Mouse (Mus musculus): Measurements from ENCODE around the gene Rps15. TPM values are rescaled to one million over a fixed set of nuclear protein-coding genes. Genes with fewer than 3 reads are reported as not detected.

The Rps15 gene
- total and polyA plus RNA-seq, 2 experiments from 2014 or later, result 499 to 1,030 TPM

DNA sequence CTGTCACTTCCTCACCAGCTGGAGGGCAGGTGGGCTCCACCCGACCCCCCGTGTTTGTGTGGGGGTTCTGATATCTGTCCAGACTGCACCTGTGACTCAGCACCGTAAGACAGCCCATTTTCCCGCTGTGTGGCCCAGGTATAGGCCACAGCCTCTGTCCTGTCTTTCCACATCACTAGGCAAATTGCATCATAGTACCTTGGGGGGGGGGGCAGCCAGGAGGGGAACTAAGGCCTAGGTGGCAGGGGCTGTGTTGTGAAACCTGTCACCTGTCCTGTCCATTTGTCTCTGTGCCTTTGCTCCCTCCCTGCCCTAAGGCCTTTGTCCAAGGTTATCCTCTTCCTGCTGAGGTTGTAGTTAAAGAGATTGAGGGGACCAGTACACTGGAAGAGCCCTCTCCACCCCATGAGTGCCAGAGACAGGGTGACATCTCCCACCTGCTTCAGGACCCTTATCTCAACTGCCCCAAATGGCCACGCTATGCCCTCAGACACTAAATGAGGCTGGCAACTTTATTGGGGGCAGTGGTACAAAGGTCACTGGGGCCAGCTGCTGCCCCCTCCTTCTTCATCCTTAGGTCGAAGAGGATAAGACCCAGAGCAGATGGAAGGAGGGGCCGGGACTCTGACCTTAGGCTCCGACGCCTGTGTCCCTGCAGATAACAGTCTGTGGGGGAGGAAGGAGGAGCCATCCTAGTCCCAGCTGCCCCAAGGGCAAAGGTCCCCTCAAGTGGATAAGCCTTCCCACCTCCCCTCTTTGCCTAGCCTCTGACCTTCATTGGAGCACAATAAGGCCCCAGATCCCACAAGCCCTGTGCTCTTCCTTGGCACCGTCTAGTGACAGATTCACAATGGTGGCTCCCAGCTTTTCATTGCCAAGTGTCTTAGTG, 39.6 kb downstream of the Rps15 start:
- H3K4me2 ChIP-seq (ENCODE audit: low read depth, low read length), result no peak overlapping the region
- no peaks in the 10 kb centered on the region for H3K9me3 ChIP-seq (replicated peaks; ENCODE audit: control insufficient read depth, low read length)
- peaks cover 37% of the 10 kb centered on the region for H3K27me3 ChIP-seq (ENCODE audit: control insufficient read depth, insufficient read depth, low read length)
- H3K27ac ChIP-seq (ENCODE audit: low read depth), result no peak overlapping the region
- H3K9ac ChIP-seq (replicated peaks; ENCODE audit: low read depth, low read length), result no peak overlapping the region
- no peak for DNase-seq (ENCODE audit: low spot score)
- WGBS, result 66% methylated on average over 10 of the region's 10 CpGs
- TF ChIP-seq CTCF (IDR thresholded peaks at IDR 0.05; ENCODE audit: low read depth) (no peak), EP300 (IDR thresholded peaks at IDR 0.05; ENCODE audit: low read depth) (no peak)
- no peak for ATAC-seq (ENCODE audit: insufficient read depth, low read depth)
- H3K4me1 ChIP-seq (ENCODE audit: control insufficient read depth, insufficient read depth), result peaks cover 4% of the 10 kb centered on the region; the same call in 1 of the 2 replicates
- H3K36me3 ChIP-seq (replicated peaks; ENCODE audit: control insufficient read depth, insufficient read depth, low read length), result no peaks in the 10 kb centered on the region
- H3K4me3 ChIP-seq (ENCODE audit: low read depth, low read length), result no peak overlapping the region

DNA sequence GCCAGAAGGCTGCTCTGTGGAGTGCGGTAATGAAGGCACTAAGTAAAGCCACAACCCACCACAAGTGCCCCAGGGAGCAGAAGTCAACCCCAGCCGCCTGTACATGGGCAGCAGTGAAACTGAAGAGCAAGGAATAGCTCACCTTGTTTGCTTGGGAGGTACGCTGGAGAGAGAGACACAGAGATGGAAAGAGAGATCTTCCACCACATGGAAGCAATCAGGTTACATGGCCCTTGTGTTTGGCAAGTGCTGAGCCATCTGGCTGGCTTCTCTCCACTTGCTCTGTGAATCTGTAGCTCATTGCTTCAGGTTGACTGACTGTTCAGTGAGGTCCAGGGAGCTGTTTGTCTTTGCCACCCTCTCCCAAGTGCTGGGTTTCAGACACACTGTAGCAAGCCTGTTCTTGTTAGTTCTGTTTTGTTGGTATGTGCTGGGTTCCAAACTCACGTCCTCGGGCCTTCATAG, 40.3 kb downstream of the Rps15 start:
- H3K4me1 ChIP-seq (ENCODE audit: control insufficient read depth, insufficient read depth), result peaks cover 4% of the 10 kb centered on the region; the same call in 1 of the 2 replicates
- H3K27ac ChIP-seq (ENCODE audit: low read depth), result no peak overlapping the region
- H3K4me3 ChIP-seq (ENCODE audit: low read depth, low read length), result no peak overlapping the region
- no peak overlapping the region for H3K4me2 ChIP-seq (ENCODE audit: low read depth, low read length)
- H3K36me3 ChIP-seq (replicated peaks; ENCODE audit: control insufficient read depth, insufficient read depth, low read length), result no peaks in the 10 kb centered on the region
- no peak overlapping the region for H3K9ac ChIP-seq (replicated peaks; ENCODE audit: low read depth, low read length)
- TF ChIP-seq EP300 (IDR thresholded peaks at IDR 0.05; ENCODE audit: low read depth), result no peak
- no peak for TF ChIP-seq CTCF (IDR thresholded peaks at IDR 0.05; ENCODE audit: low read depth)
- H3K27me3 ChIP-seq (ENCODE audit: control insufficient read depth, insufficient read depth, low read length), result peaks cover 37% of the 10 kb centered on the region
- DNase-seq (ENCODE audit: low spot score), result no peak
- H3K9me3 ChIP-seq (replicated peaks; ENCODE audit: control insufficient read depth, low read length), result no peaks in the 10 kb centered on the region
- ATAC-seq (ENCODE audit: insufficient read depth, low read depth), result no peak
- WGBS, result 85% methylated on average over 5 of the region's 5 CpGs

DNA sequence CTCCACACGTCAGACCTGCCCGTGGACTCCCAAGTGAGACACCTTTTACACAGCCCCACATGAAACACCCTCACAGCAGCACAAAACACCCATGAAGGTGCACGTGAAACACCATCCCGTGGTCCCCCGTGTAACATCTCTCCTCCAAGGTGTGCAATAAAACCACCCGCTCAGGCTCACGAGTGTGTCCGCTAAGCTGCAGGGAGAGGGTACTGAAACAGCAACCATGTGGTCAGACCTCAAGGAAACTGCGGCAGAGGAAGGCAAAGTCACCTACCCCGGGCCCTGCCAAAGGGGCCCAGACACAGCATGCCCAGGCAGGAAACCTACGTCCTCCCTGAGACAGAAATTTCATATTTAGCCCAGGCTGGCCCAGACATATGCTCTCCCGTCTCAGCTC, 44.0 kb downstream of the Rps15 start:
- Histone ChIP-seq H3K4me1 (ENCODE audit: control insufficient read depth, insufficient read depth) (no peaks in the 10 kb centered on the region), H3K9me3 (replicated peaks; ENCODE audit: control insufficient read depth, low read length) (no peaks in the 10 kb centered on the region), H3K9ac (replicated peaks; ENCODE audit: low read depth, low read length) (no peak overlapping the region), H3K4me3 (ENCODE audit: low read depth, low read length) (no peak overlapping the region), H3K27me3 (ENCODE audit: control insufficient read depth, insufficient read depth, low read length) (peaks cover 41% of the 10 kb centered on the region), H3K4me2 (ENCODE audit: low read depth, low read length) (no peak overlapping the region), H3K27ac (ENCODE audit: low read depth) (no peak overlapping the region), H3K36me3 (replicated peaks; ENCODE audit: control insufficient read depth, insufficient read depth, low read length) (no peaks in the 10 kb centered on the region)
- no peak for DNase-seq (ENCODE audit: low spot score)
- no peak for TF ChIP-seq CTCF (IDR thresholded peaks at IDR 0.05; ENCODE audit: low read depth)
- no peak for TF ChIP-seq EP300 (IDR thresholded peaks at IDR 0.05; ENCODE audit: low read depth)
- ATAC-seq (ENCODE audit: insufficient read depth, low read depth), result no peak
- WGBS, result 86% methylated on average over 12 of the region's 12 CpGs

DNA sequence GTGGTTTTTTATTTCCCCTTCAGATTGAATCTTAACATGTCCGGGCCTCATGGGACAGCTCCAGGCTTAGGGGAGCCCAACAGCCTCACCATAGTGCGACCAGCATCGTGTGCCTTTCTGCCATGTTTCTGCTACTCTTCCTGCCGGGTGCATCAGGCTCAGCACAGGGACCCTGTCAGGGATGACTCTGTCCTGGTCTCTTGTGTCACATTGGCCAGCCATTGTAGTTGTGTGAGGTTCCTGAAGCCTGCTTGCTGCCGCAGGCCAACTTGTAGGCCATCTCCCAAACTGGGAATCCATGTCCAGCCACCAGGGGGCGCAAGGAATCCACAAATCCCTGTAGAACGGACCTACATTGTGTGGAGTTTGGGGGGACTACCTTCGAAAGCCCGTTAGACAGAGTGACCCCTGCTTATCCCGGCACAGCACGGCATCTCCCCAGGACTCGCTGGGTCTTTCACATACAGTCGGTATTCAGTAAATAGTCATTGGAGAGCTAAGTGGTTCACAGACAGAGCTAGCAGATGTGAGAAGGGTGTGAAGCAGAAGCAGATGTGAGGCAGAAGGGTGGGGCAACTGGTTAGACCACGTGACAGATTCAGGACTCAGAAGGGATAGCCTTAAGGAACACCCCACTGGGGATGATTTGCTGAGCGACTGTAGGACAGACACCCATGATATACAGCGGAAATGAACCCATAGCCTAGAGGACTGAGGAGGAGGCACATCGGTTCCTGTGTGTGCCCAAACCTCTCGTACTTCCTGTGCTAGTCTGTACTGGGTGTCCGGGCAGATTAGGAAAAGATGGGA, 47.9 kb downstream of the Rps15 start:
- 21% methylated on average over 19 of the region's 19 CpGs for WGBS
- Histone ChIP-seq H3K27ac (ENCODE audit: low read depth) (no peak overlapping the region), H3K9ac (replicated peaks; ENCODE audit: low read depth, low read length) (no peak overlapping the region), H3K4me1 (ENCODE audit: control insufficient read depth, insufficient read depth) (peaks cover 15% of the 10 kb centered on the region), H3K9me3 (replicated peaks; ENCODE audit: control insufficient read depth, low read length) (no peaks in the 10 kb centered on the region), H3K27me3 (ENCODE audit: control insufficient read depth, insufficient read depth, low read length) (peaks cover 43% of the 10 kb centered on the region), H3K36me3 (replicated peaks; ENCODE audit: control insufficient read depth, insufficient read depth, low read length) (no peaks in the 10 kb centered on the region), H3K4me2 (ENCODE audit: low read depth, low read length) (no peak overlapping the region), H3K4me3 (ENCODE audit: low read depth, low read length) (no peak overlapping the region)
- peak; percentile 59 for DNase-seq (ENCODE audit: low spot score)
- TF ChIP-seq EP300 (IDR thresholded peaks at IDR 0.05; ENCODE audit: low read depth) (no peak), CTCF (IDR thresholded peaks at IDR 0.05; ENCODE audit: low read depth) (peak; percentile 92)
- peak; percentile 42 for ATAC-seq (ENCODE audit: insufficient read depth, low read depth)

DNA sequence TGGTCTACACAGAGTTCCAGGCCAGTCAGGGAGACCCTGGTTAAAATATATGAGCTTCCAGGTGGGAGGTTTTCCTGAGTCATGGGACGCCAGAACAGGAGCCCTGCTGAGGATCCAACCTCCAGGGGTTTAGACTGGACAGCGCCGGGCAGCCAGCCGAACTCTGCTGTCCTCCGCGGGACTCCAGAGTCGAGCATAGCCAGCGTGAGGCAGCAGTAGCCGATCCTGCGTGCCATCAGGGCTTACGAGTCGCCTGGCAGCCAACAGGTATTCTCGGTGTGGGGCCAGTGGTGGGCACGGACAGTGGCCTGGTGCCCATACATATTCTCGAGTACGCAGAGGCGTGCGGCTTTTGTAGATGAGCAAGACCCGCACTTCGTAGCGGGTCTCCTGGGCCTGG, 48.8 kb downstream of the Rps15 start:
- ATAC-seq (ENCODE audit: insufficient read depth, low read depth) (no peak), DNase-seq (ENCODE audit: low spot score) (no peak)
- Histone ChIP-seq H3K36me3 (replicated peaks; ENCODE audit: control insufficient read depth, insufficient read depth, low read length) (no peaks in the 10 kb centered on the region), H3K4me1 (ENCODE audit: control insufficient read depth, insufficient read depth) (peaks cover 16% of the 10 kb centered on the region), H3K27me3 (ENCODE audit: control insufficient read depth, insufficient read depth, low read length) (peaks cover 51% of the 10 kb centered on the region), H3K4me2 (ENCODE audit: low read depth, low read length) (no peak overlapping the region), H3K9ac (replicated peaks; ENCODE audit: low read depth, low read length) (no peak overlapping the region), H3K9me3 (replicated peaks; ENCODE audit: control insufficient read depth, low read length) (no peaks in the 10 kb centered on the region), H3K27ac (ENCODE audit: low read depth) (no peak overlapping the region), H3K4me3 (ENCODE audit: low read depth, low read length) (no peak overlapping the region)
- no peak for TF ChIP-seq CTCF (IDR thresholded peaks at IDR 0.05; ENCODE audit: low read depth)
- no peak for TF ChIP-seq EP300 (IDR thresholded peaks at IDR 0.05; ENCODE audit: low read depth)
- 42% methylated on average over 21 of the region's 21 CpGs for WGBS

Data from heart, postnatal 0 days (tissue).